Mouse (Mus musculus): Measurements from ENCODE around the gene Tmem232. TPM values are rescaled to one million over a fixed set of nuclear protein-coding genes. Genes with fewer than 3 reads are reported as not detected.
"Not testable (repeated sequence)": the region's sequence is repeated elsewhere in the genome, so short reads cannot be mapped to it uniquely, and the experiment has no call there.

Tmem232 gene
- polyA plus RNA-seq, 1 experiment from 2014 or later = 0.18 TPM

DNA sequence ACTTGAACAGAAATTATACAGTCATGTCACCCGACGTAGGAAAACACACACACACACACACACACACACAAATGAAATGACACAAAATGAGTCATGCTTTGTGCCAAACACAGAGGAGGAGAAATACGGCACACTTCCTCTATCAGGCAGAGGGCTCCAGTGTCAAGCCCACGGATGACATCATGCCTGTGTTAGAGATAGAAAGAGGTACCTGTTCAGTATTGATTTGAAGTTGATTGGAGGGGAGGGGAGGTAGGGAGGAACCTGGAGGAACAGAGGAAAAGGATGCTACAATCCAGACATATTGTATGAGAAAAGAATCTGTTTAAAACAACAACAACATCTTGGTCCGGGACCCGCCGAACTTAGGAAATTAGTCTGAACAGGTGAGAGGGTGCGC lies 209.8 kb downstream of the Tmem232 start:
- H3K27ac ChIP-seq = no peak overlapping the region
- H3K4me2 ChIP-seq = no peak overlapping the region
- H3K27me3 ChIP-seq = no peaks in the 10 kb centered on the region
- H3K9me3 ChIP-seq (replicated peaks) = no peaks in the 10 kb centered on the region
- no peaks in the 10 kb centered on the region for H3K36me3 ChIP-seq (ENCODE audit: poor library complexity, severe bottlenecking)
- WGBS = 93% methylated on average over 7 of the region's 8 CpGs
- H3K4me1 ChIP-seq = no peaks in the 10 kb centered on the region
- no peak overlapping the region for H3K4me3 ChIP-seq
- no peak overlapping the region for H3K9ac ChIP-seq
- ATAC-seq = no peak

DNA sequence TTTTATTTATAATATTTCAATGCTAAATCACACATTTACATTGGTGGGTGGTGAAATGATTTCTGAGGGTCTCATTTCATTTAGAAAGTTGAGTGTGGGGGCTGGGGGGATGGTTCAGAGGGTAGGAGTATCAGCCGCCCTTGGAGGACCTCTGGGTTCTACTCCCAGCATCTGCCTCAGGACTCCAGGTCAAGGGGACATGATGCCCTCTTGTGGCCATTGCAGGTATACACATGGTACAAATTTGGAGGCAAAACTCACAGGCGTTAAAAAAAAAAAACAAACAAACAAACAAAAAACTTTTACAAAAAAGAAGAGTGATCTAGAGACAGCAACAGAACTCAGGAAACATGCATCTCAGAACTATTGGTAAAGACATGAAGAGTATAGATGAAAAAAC lies 215.3 kb downstream of the Tmem232 start:
- no peak overlapping the region for H3K4me2 ChIP-seq
- H3K27me3 ChIP-seq = no peaks in the 10 kb centered on the region
- H3K27ac ChIP-seq = no peak overlapping the region
- H3K36me3 ChIP-seq (ENCODE audit: poor library complexity, severe bottlenecking) = no peaks in the 10 kb centered on the region
- no peaks in the 10 kb centered on the region for H3K4me1 ChIP-seq
- H3K9me3 ChIP-seq (replicated peaks) = no peaks in the 10 kb centered on the region
- ATAC-seq = 0 out of 2 replicates have a peak, but pooled peaks have one; percentile 70
- 12% methylated on average over 2 of the region's 2 CpGs for WGBS
- H3K9ac ChIP-seq = no peak overlapping the region
- no peak overlapping the region for H3K4me3 ChIP-seq

DNA sequence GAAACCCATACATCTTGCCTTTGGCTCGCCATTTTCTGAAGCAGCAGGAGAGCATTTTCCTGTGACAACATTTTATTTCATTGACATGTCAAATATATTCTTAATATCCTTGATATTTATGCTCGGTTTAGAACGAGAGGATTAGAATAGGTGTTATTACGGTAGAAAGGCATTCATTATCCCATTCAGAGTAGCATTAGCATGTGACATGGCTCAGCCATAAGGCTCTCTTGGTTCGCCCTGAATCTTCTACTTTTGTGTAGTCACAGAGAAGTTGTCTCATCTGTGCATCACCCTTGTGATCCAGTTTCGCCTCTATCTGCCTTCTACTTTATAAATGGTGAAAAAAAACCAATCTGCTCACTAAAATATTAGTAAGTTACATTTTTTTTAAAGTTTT lies 220.0 kb downstream of the Tmem232 start:
- no peak overlapping the region for H3K4me2 ChIP-seq
- H3K27ac ChIP-seq = no peak overlapping the region
- 0 out of 2 replicates have a peak, but pooled peaks have one; percentile 53 for ATAC-seq
- H3K36me3 ChIP-seq (ENCODE audit: poor library complexity, severe bottlenecking) = no peaks in the 10 kb centered on the region
- no peaks in the 10 kb centered on the region for H3K27me3 ChIP-seq
- H3K9ac ChIP-seq = no peak overlapping the region
- H3K4me1 ChIP-seq = no peaks in the 10 kb centered on the region
- no peak overlapping the region for H3K4me3 ChIP-seq
- no peaks in the 10 kb centered on the region for H3K9me3 ChIP-seq (replicated peaks)
- WGBS = 82% methylated on average over 6 of the region's 6 CpGs

DNA sequence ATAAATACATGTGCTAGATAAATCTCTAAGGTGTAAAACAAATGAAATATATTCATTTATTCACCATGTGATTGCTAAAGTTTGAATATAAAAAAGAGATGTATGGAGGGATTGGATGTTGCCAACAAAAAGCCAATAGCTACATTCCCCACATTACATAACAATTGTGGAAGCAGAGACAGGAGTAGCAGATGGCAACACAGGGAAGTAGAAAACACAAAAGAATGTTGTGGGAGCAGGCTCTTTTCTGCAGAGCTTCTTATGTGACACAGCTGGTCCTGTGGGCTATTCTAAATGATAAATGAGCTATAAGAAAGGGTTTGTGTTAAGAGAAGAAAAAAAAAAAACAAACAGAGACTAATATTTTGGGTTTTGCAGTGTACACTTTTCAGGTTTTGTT lies 240.6 kb downstream of the Tmem232 start:
- no peak overlapping the region for H3K4me3 ChIP-seq
- no peaks in the 10 kb centered on the region for H3K4me1 ChIP-seq
- ATAC-seq = no peak
- no peaks in the 10 kb centered on the region for H3K36me3 ChIP-seq (ENCODE audit: poor library complexity, severe bottlenecking)
- H3K4me2 ChIP-seq = no peak overlapping the region
- no peaks in the 10 kb centered on the region for H3K27me3 ChIP-seq
- H3K9me3 ChIP-seq (replicated peaks) = no peaks in the 10 kb centered on the region
- H3K27ac ChIP-seq = no peak overlapping the region
- no peak overlapping the region for H3K9ac ChIP-seq

DNA sequence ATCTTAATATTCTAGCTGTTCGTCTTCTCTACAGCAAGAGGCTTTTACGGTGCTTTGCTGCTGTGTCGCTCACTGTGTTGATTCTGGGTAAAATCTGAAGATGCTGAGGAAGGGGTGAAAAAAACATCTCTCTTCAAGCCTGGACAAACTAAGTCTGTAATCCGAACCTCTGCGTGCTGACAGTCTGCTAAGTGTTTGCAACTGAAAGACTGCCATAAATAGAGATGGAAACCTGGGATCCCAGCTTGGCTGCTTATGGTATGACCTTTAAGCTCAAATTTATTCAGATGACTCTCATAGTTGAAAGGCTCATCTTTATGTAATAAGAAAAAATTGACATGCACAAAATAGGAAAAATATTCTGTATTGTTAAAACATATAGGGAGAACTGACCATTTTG lies 242.8 kb downstream of the Tmem232 start:
- no peaks in the 10 kb centered on the region for H3K36me3 ChIP-seq (ENCODE audit: poor library complexity, severe bottlenecking)
- H3K9ac ChIP-seq = no peak overlapping the region
- H3K4me3 ChIP-seq = no peak overlapping the region
- H3K4me1 ChIP-seq = no peaks in the 10 kb centered on the region
- H3K9me3 ChIP-seq (replicated peaks) = no peaks in the 10 kb centered on the region
- no peak overlapping the region for H3K27ac ChIP-seq
- H3K27me3 ChIP-seq = no peaks in the 10 kb centered on the region
- 87% methylated on average over 5 of the region's 5 CpGs for WGBS
- no peak overlapping the region for H3K4me2 ChIP-seq
- no peak for ATAC-seq

DNA sequence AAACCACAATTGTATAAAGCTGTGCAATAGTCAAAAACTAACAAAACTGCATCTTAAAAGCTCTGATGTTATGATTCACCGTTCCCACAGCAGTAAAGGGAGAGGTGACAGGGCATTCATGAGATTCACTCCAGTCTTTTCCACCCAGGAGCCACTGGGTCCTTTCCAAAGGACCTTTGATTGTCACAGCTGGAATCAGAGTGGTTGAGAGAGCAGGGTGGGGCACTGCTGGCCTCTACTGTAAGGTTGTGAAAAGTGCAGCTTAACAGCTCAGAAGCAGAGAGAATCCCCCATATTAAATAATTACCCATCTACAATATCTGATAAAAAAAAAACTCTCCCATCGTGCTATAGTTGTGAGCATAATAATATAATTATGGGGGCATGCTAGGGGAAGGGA lies 288.4 kb downstream of the Tmem232 start:
- ATAC-seq = no peak
- H3K36me3 ChIP-seq (ENCODE audit: poor library complexity, severe bottlenecking) = no peaks in the 10 kb centered on the region
- no peaks in the 10 kb centered on the region for H3K4me1 ChIP-seq
- WGBS = 70% methylated on average over 2 of the region's 2 CpGs
- no peak overlapping the region for H3K4me3 ChIP-seq
- H3K4me2 ChIP-seq = no peak overlapping the region
- H3K9ac ChIP-seq = no peak overlapping the region
- H3K27me3 ChIP-seq = no peaks in the 10 kb centered on the region
- no peak overlapping the region for H3K27ac ChIP-seq
- H3K9me3 ChIP-seq (replicated peaks) = no peaks in the 10 kb centered on the region

DNA sequence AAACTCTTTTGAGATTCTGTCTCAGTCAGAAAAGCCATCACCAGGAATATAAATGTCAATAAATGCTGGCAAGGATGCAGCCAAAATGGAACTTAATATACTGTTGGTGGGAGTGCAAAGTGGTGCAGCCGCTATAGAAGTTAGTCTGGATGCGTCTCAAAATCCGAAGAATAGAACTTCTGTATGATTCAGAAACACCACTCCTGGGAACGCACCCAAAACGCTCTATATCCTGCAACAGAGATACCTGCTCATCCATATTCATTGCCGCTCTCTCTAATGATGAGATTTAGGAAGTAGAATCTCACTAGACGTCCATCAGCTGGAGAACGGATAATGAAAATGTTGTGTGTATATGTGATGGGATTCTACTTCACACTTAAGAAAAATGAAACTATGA lies 290.3 kb downstream of the Tmem232 start:
- H3K36me3 ChIP-seq (ENCODE audit: poor library complexity, severe bottlenecking) = no peaks in the 10 kb centered on the region
- H3K4me3 ChIP-seq = no peak overlapping the region
- no peaks in the 10 kb centered on the region for H3K4me1 ChIP-seq
- 87% methylated on average over 8 of the region's 8 CpGs for WGBS
- ATAC-seq = no peak
- no peak overlapping the region for H3K4me2 ChIP-seq
- H3K9me3 ChIP-seq (replicated peaks) = no peaks in the 10 kb centered on the region
- H3K27ac ChIP-seq = no peak overlapping the region
- H3K9ac ChIP-seq = no peak overlapping the region
- no peaks in the 10 kb centered on the region for H3K27me3 ChIP-seq

DNA sequence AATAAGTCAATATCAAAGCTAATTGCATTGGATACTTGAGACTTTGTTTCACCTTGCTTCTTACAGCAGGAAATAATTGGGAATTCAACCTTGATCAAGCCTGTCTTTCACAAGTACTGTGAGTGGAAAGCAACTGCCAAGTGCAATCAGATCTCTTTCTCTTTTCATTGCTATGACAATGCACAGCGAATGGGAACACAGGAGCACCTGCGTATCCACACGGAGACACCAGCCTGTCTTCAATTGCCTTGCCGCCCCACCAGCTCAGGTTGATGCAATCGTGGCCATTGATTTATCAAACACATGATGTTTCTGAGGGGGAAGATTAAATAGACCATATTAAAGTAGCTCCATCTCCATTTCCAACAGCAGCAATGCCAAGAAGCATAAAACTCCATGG lies 296.9 kb downstream of the Tmem232 start:
- Histone ChIP-seq H3K27me3 (no peaks in the 10 kb centered on the region), H3K36me3 (ENCODE audit: poor library complexity, severe bottlenecking) (no peaks in the 10 kb centered on the region), H3K4me1 (0 out of 2 replicates have a peak, but pooled peaks cover 4% of the 10 kb centered on the region), H3K4me3 (no peak overlapping the region), H3K4me2 (no peak overlapping the region), H3K9me3 (replicated peaks) (no peaks in the 10 kb centered on the region), H3K27ac (no peak overlapping the region), H3K9ac (no peak overlapping the region)
- peak; percentile 24; the same call in 1 of the 2 replicates for ATAC-seq
- 63% methylated on average over 5 of the region's 5 CpGs for WGBS

DNA sequence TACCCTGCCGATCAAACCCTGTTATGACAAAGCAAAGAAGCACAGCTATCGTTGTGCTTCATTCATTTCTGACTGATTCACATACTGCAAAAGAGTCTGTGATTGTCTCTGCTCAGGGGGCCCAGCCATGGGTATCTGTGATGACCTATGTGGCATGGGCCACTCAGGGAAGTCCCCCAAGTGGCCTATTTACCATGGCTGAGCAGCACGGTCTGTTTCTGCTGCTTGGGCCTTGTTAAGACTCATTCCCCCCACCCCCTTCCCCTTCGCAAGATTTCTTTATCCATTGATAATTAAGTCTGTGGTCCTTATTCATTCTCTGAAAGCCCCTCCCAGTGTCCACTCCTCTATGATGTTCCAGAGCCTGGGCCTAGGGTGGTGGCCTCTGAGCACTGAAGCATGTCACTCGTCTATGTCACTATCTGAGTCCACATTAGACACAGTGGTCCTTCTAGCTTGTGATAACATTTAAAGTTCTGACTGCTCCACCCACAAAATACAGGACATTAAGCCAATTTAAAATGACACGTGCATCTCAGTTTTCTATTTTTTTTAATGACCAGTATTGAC lies 315.1 kb downstream of the Tmem232 start:
- WGBS = 40% methylated on average over 6 of the region's 6 CpGs
- no peaks in the 10 kb centered on the region for H3K36me3 ChIP-seq (ENCODE audit: poor library complexity, severe bottlenecking)
- H3K27ac ChIP-seq = no peak overlapping the region
- no peaks in the 10 kb centered on the region for H3K4me1 ChIP-seq
- no peak overlapping the region for H3K9ac ChIP-seq
- no peak overlapping the region for H3K4me3 ChIP-seq
- no peaks in the 10 kb centered on the region for H3K9me3 ChIP-seq (replicated peaks)
- no peaks in the 10 kb centered on the region for H3K27me3 ChIP-seq
- ATAC-seq = no peak
- H3K4me2 ChIP-seq = no peak overlapping the region

DNA sequence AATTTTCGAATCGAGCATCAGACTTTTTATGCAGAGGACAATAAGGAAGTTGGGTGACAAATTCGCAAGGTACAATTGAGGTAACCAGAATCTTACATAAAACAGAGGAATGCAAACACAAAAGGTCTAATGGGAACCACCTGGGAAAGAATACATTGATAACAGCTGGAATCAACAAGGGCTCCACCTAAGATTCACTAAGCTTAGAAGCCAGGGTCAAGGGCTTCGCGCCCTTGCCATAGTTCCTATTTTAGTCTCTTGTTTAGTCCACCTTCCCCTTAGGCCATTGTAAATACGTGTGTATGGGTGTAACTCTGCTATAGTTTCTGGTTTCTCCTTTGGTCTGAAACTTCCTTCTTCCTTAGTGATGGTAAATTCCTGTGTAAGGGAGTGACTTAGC lies 318.9 kb downstream of the Tmem232 start:
- H3K27ac ChIP-seq; H3K9ac ChIP-seq; H3K36me3 ChIP-seq (ENCODE audit: poor library complexity, severe bottlenecking); H3K4me2 ChIP-seq; H3K4me1 ChIP-seq; H3K4me3 ChIP-seq; H3K9me3 ChIP-seq (replicated peaks); H3K27me3 ChIP-seq; ATAC-seq: not testable (repeated sequence)
- WGBS = 87% methylated on average over 6 of the region's 6 CpGs

Small RNAs within 50 kb of the gene (microRNA-seq; reads per million reads assigned to microRNA genes)
- not detected for gene Gm25731

Other genes starting within 250 kb of the Tmem232 start
- 221 and 223 TPM in 2 replicates for gene Vapa, start 72.8 kb upstream of the Tmem232 start, polyA plus RNA-seq (2015; fragmentation: Nextera tagmentation; extraction: Ambion mirVana)
- gene Txndc2, start 101.4 kb upstream of the Tmem232 start, polyA plus RNA-seq (2015; fragmentation: Nextera tagmentation; extraction: Ambion mirVana) = 0.09 and 0.16 TPM in 2 replicates
- 66.6 and 81.7 TPM in 2 replicates for gene Rab31, start 232.0 kb upstream of the Tmem232 start, polyA plus RNA-seq (2015; fragmentation: Nextera tagmentation; extraction: Ambion mirVana)
- gene Ppp4r1, start 241.8 kb upstream of the Tmem232 start, polyA plus RNA-seq (2015; fragmentation: Nextera tagmentation; extraction: Ambion mirVana) = 46.5 and 50.1 TPM in 2 replicates